Mouse (Mus musculus) testis, adult 2 months (tissue): ENCODE measurements around the gene Naaladl2.

Experiments used
- CTCF ChIP-seq: fragments of 200-500 bp; IDR thresholded peaks from 2 replicates; pipeline ENCODE4 v1.5.1; 2012; ENCODE audit warnings: low read depth, mild to moderate bottlenecking, inconsistent platforms, low read length, moderate library complexity; ENCODE audit not compliant: control insufficient read depth, insufficient read depth, insufficient replicate concordance
- POLR2A ChIP-seq: fragments of 200-500 bp; IDR thresholded peaks from 2 replicates; pipeline ENCODE4 v1.6.1; 2012; ENCODE audit warnings: low read depth, mild to moderate bottlenecking, inconsistent platforms, low read length, moderate library complexity; ENCODE audit not compliant: control insufficient read depth

DNA sequence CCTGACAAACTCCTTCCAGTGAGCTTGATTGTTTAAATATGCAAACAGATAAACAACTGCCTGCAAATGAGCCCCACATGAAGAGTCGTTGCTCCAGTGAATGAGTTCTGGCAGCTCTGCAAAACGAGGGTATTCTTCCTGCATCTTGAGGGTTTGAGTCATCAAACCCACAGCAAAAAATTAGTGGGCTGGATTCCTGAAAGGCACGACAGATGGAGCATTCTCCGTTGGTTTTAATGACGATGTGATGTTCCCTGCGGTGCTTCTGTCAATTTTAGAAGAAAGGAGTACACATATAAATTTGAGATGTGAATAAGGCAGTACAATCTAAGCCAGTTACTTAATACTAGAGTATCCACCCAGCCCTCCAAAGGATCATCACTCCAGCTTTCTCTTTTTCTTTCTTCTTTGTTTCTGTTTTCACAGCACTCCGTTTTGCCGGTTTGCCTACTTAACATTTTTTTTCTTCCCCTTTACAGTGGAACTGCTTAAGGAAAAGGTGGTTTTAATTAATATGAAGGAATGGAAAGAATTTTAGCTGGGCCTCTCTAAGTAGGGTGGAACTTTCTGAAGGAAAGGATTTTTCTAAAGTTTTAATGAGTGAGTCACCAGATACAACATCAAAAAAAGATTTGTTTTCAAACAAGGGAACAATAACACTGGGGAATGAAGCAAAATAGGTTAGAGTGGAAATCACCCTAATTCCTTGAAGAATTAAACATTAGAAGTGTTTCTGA lies 1.1 kb upstream of the Naaladl2 start:
- TF ChIP-seq CTCF (no peak), POLR2A (no peak)
